8 mouse cellular contexts compared by ENCODE assay signal in genomic region chr1:78658441-78659269, GRCm38 (mm10). TPM values are rescaled to one million over a fixed set of nuclear protein-coding genes. Genes with fewer than 3 reads are reported as not detected.
DNase-seq lines count a peak whose midpoint lies in the region; ATAC-seq and TF ChIP-seq lines count a peak whose summit lies in the region.

No protein-coding gene starts in this region.

- peak overlapping the region; percentile 97 for H3K9ac ChIP-seq in hindbrain, postnatal 0 days (replicated peaks; ENCODE audit: low read length)
- peak overlapping the region; percentile 86 for H3K9ac ChIP-seq in liver, embryonic 15.5 days

- H3K36me3 ChIP-seq in embryonic facial prominence, embryonic 10.5 days (replicated peaks) = peaks cover 4% of the 10 kb centered on the region; the same call in 1 of the 2 replicates
- no peaks in the 10 kb centered on the region for H3K36me3 ChIP-seq in hindbrain, postnatal 0 days (ENCODE audit: insufficient read depth, low read length)
- no peaks in the 10 kb centered on the region for H3K36me3 ChIP-seq in liver, embryonic 15.5 days (replicated peaks)
- H3K36me3 ChIP-seq in small intestine, adult 2 months (ENCODE audit: control insufficient read depth, insufficient read depth, low read length) = no peaks in the 10 kb centered on the region

- H3K9me3 ChIP-seq in embryonic facial prominence, embryonic 10.5 days = no peaks in the 10 kb centered on the region
- H3K9me3 ChIP-seq in hindbrain, postnatal 0 days (ENCODE audit: low read length) = no peaks in the 10 kb centered on the region
- H3K9me3 ChIP-seq in liver, embryonic 15.5 days (replicated peaks) = no peaks in the 10 kb centered on the region

- no peak for DNase-seq in left cerebral cortex, adult 2 months (ENCODE audit: extremely low spot score in 1 of 2, low spot score in 2 of 2)
- no peak for DNase-seq in left cerebral cortex, adult 9 months (ENCODE audit: low spot score in 2 of 2)
- peak; percentile 34 for DNase-seq in NIH3T3 (ENCODE audit: low read depth)
- peak; percentile 32 for DNase-seq in embryonic facial prominence, embryonic 10.5 days (ENCODE audit: low spot score)
- peak; percentile 41 for DNase-seq in hindbrain, postnatal 0 days (ENCODE audit: low spot score)
- no peak for DNase-seq in T-cell, adult 2 months (ENCODE audit: low spot score)

- peak overlapping the region; percentile 98 for H3K4me3 ChIP-seq in left cerebral cortex, adult 2 months
- H3K4me3 ChIP-seq in embryonic facial prominence, embryonic 10.5 days = peak overlapping the region; percentile 98
- peak overlapping the region; percentile 95 for H3K4me3 ChIP-seq in hindbrain, postnatal 0 days (ENCODE audit: low read length)
- H3K4me3 ChIP-seq in liver, embryonic 15.5 days (replicated peaks) = peak overlapping the region; percentile 84
- peak overlapping the region; percentile 96 for H3K4me3 ChIP-seq in small intestine, adult 2 months (ENCODE audit: low read depth, low read length)

- TF ChIP-seq CTCF in left cerebral cortex, adult 2 months (IDR thresholded peaks at IDR 0.05) = no peak
- TF ChIP-seq CTCF in hindbrain, postnatal 0 days (IDR thresholded peaks at IDR 0.05; ENCODE audit: low read depth) = no peak
- no peak for TF ChIP-seq CTCF in small intestine, adult 2 months (IDR thresholded peaks at IDR 0.05; ENCODE audit: extremely low read depth, insufficient read length, insufficient replicate concordance, low read depth, low read length)

- 2% methylated on average over 20 of the region's 20 CpGs for WGBS in embryonic facial prominence, embryonic 10.5 days
- 1% methylated on average over 20 of the region's 20 CpGs for WGBS in hindbrain, postnatal 0 days
- 3% methylated on average over 20 of the region's 20 CpGs for WGBS in liver, embryonic 15.5 days (ENCODE audit: insufficient replicate concordance)
- WGBS in small intestine, adult 2 months = 3% methylated on average over 20 of the region's 20 CpGs

- intact Hi-C loops in left cerebral cortex, adult 2 months (cut with DNase I) = loop anchor here (1.0 kb wide), 1 partner anchor 121 kb away; no protein-coding TSS in a partner anchor

- peaks cover 60% of the 10 kb centered on the region for H3K4me1 ChIP-seq in embryonic facial prominence, embryonic 10.5 days
- peaks cover 5% of the 10 kb centered on the region for H3K4me1 ChIP-seq in hindbrain, postnatal 0 days (ENCODE audit: insufficient read depth, low read length)
- H3K4me1 ChIP-seq in liver, embryonic 15.5 days (replicated peaks) = peaks cover 44% of the 10 kb centered on the region
- no peaks in the 10 kb centered on the region; the same call in 1 of the 2 replicates for H3K4me1 ChIP-seq in small intestine, adult 2 months (ENCODE audit: control insufficient read depth, insufficient read depth, insufficient read length, low read length)

- no peaks in the 10 kb centered on the region for H3K27me3 ChIP-seq in embryonic facial prominence, embryonic 10.5 days (replicated peaks; ENCODE audit: low read depth, poor library complexity, severe bottlenecking)
- H3K27me3 ChIP-seq in hindbrain, postnatal 0 days (ENCODE audit: insufficient read depth, low read length) = no peaks in the 10 kb centered on the region
- H3K27me3 ChIP-seq in liver, embryonic 15.5 days = no peaks in the 10 kb centered on the region
- no peaks in the 10 kb centered on the region for H3K27me3 ChIP-seq in small intestine, adult 2 months (ENCODE audit: control insufficient read depth, insufficient read depth, low read length)

- peak overlapping the region; percentile 99 for H3K27ac ChIP-seq in left cerebral cortex, adult 2 months
- H3K27ac ChIP-seq in embryonic facial prominence, embryonic 10.5 days (replicated peaks) = peak overlapping the region; percentile 99
- peak overlapping the region; percentile 98 for H3K27ac ChIP-seq in hindbrain, postnatal 0 days
- peak overlapping the region; percentile 84 for H3K27ac ChIP-seq in liver, embryonic 15.5 days (replicated peaks)
- no peak overlapping the region for H3K27ac ChIP-seq in small intestine, adult 2 months (ENCODE audit: insufficient read depth, low read depth, low read length)

- ATAC-seq in hindbrain, postnatal 0 days = no peak
- ATAC-seq in liver, embryonic 15.5 days (ENCODE audit: insufficient read depth) = no peak

- peak overlapping the region; percentile 66 for H3K4me2 ChIP-seq in hindbrain, postnatal 0 days (ENCODE audit: low read depth, low read length)
- H3K4me2 ChIP-seq in liver, embryonic 15.5 days = peak overlapping the region; percentile 97

- TF ChIP-seq POLR2A in small intestine, adult 2 months (IDR thresholded peaks at IDR 0.05; ENCODE audit: low read depth, low read length) = no peak

RNA-seq across cellular contexts. Expression of gene Utp14b, which starts 0.8 kb away (rescaled TPM):
- total RNA-seq in left cerebral cortex, adult 2 months (2021) = 10 to 100 TPM; 17.0 to 25.6 TPM
- 4.5 and 4.8 TPM in 2 replicates for polyA plus RNA-seq in embryonic facial prominence, embryonic 10.5 days (2016; fragmentation: Nextera tagmentation; extraction: Ambion mirVana)
- 6.2 and 6.5 TPM in 2 replicates for total RNA-seq in hindbrain, postnatal 0 days (2014; rRNA removed)
- polyA plus RNA-seq in hindbrain, postnatal 0 days (2015; fragmentation: Nextera tagmentation; extraction: Ambion mirVana) = 3.0 and 3.2 TPM in 2 replicates
- polyA plus RNA-seq in liver, embryonic 15.5 days (2015; fragmentation: Nextera tagmentation; extraction: Ambion mirVana) = 0.77 and 0.99 TPM in 2 replicates
- 0.14 and 0.51 TPM in 2 replicates for polyA plus RNA-seq in small intestine, adult 2 months (2012; rRNA removed)

RNA-seq across cellular contexts. Expression of gene Acsl3, which starts 1.0 kb away (rescaled TPM):
- total RNA-seq in left cerebral cortex, adult 2 months (2021) = 100 to 1,000 TPM; 166 to 169 TPM
- 83.9 and 84.3 TPM in 2 replicates for polyA plus RNA-seq in embryonic facial prominence, embryonic 10.5 days (2016; fragmentation: Nextera tagmentation; extraction: Ambion mirVana)
- total RNA-seq in hindbrain, postnatal 0 days (2014; rRNA removed) = 70.6 and 86.3 TPM in 2 replicates
- 79.2 and 88.9 TPM in 2 replicates for polyA plus RNA-seq in hindbrain, postnatal 0 days (2015; fragmentation: Nextera tagmentation; extraction: Ambion mirVana)
- 19.9 and 21.1 TPM in 2 replicates for polyA plus RNA-seq in liver, embryonic 15.5 days (2015; fragmentation: Nextera tagmentation; extraction: Ambion mirVana)
- polyA plus RNA-seq in small intestine, adult 2 months (2012; rRNA removed) = 3.5 and 7.9 TPM in 2 replicates

Comparison
In these comparisons a context has a peak if more than half of its experiments do, and no peak if none do; other contexts are left out.
1. DNase-seq: peak in NIH3T3 (single experiment), embryonic facial prominence, embryonic 10.5 days (single experiment) and hindbrain, postnatal 0 days (single experiment); none in left cerebral cortex, adult 2 months (0 of 2), left cerebral cortex, adult 9 months (0 of 2) and T-cell, adult 2 months (single experiment).
2. Peak in every context shown above with its lines, with median percentiles within 50 percentile points of each other: H3K4me3 ChIP-seq.